Mouse (Mus musculus): ENCODE data around the gene Pdzd4. TPM values are rescaled to one million over a fixed set of nuclear protein-coding genes. Genes with fewer than 3 reads are reported as not detected.

Pdzd4 gene
- polyA plus RNA-seq, 1 experiment from 2014 or later = 0.06 TPM

DNA sequence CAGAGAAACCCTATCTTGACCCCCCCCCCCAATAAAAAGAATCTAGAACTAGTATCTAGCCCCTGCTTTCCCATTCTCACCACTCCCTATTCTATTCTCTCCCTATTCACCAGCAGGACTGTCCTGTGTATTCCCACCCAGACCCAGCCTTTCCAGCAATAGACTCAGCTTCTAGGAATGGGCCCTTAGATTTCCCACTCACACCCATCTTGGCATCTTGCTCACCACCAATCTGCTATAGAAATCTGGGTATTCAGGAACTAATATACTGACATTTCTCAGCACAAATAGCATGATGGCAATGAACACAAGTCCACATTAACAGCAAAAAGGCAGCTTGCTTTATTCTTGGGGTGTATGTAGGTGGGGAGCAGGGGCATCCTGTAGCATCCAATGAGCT lies 31.7 kb downstream of the Pdzd4 start:
- Histone ChIP-seq H3K27ac (ENCODE audit: low read depth) (no peak overlapping the region), H3K36me3 (replicated peaks; ENCODE audit: insufficient read depth, low read length) (peaks cover 5% of the 10 kb centered on the region; the same call in 1 of the 2 replicates), H3K4me1 (ENCODE audit: insufficient read depth) (peaks cover 8% of the 10 kb centered on the region), H3K9ac (replicated peaks) (no peak overlapping the region), H3K9me3 (ENCODE audit: low read length) (no peaks in the 10 kb centered on the region), H3K4me2 (ENCODE audit: low read depth, low read length) (no peak overlapping the region), H3K4me3 (ENCODE audit: low read depth, low read length) (no peak overlapping the region), H3K27me3 (ENCODE audit: insufficient read depth, low read length) (no peaks in the 10 kb centered on the region)
- TF ChIP-seq EP300 (IDR thresholded peaks at IDR 0.05; ENCODE audit: low read depth) (no peak), CTCF (IDR thresholded peaks at IDR 0.05; ENCODE audit: low read depth) (no peak)
- ATAC-seq (no peak), DNase-seq (no peak)

DNA sequence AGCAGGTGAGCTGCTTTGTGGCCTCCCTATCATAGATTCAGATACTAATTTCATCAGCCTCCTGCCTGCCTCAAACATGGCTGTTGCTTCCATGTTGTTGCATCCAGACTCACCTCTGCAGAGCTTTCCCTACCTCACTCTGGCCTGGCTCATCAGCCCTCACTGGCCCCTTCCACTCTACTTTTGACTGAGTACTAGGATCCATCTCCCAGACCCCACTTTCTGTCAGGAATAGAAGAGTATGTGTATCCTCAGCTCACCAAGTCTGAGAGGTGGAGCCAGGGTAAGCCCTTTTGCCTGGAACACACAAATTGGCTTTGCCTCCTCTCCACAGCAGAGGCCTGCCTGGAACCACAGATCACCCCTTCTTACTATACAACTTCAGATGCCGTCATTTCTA lies 36.3 kb downstream of the Pdzd4 start:
- WGBS (ENCODE audit: insufficient replicate concordance) = 68% methylated on average over 1 of the region's 1 CpGs
- Histone ChIP-seq H3K4me3 (ENCODE audit: low read depth, low read length) (peak overlapping the region; percentile 71; the same call in 1 of the 2 replicates), H3K9me3 (ENCODE audit: low read length) (no peaks in the 10 kb centered on the region), H3K4me1 (ENCODE audit: insufficient read depth) (peaks cover 18% of the 10 kb centered on the region), H3K27ac (ENCODE audit: low read depth) (no peak overlapping the region), H3K36me3 (replicated peaks; ENCODE audit: insufficient read depth, low read length) (peaks cover 5% of the 10 kb centered on the region; the same call in 1 of the 2 replicates), H3K9ac (replicated peaks) (0 out of 2 replicates have a peak overlapping the region, but pooled peaks have one; percentile 79), H3K4me2 (ENCODE audit: low read depth, low read length) (peak overlapping the region; percentile 80), H3K27me3 (ENCODE audit: insufficient read depth, low read length) (no peaks in the 10 kb centered on the region)
- ATAC-seq = no peak
- TF ChIP-seq EP300 (IDR thresholded peaks at IDR 0.05; ENCODE audit: low read depth) (no peak), CTCF (IDR thresholded peaks at IDR 0.05; ENCODE audit: low read depth) (no peak)
- no peak for DNase-seq

DNA sequence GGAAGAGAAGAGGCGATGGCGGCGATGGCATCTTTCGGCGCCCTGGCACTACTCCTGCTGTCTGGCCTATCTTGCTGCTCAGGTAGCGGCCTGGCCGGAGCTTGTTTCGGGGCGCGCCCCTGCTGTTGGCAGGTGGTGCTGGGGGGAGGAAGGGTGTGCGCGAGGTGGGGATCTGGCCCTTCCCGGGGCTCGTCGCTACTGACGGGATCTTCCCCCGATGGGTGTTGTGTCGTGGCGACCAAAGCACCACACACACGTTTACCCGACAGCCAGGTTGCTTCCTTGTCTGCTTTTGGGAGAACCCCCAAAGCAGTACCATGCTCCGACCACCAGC lies 37.6 kb downstream of the Pdzd4 start:
- TF ChIP-seq CTCF (IDR thresholded peaks at IDR 0.05; ENCODE audit: low read depth) (no peak), EP300 (IDR thresholded peaks at IDR 0.05; ENCODE audit: low read depth) (no peak)
- ATAC-seq = peak; percentile 18
- DNase-seq = no peak
- Histone ChIP-seq H3K36me3 (replicated peaks; ENCODE audit: insufficient read depth, low read length) (peaks cover 5% of the 10 kb centered on the region; the same call in 1 of the 2 replicates), H3K9ac (replicated peaks) (peak overlapping the region; percentile 79), H3K9me3 (ENCODE audit: low read length) (no peaks in the 10 kb centered on the region), H3K4me3 (ENCODE audit: low read depth, low read length) (peak overlapping the region; percentile 71), H3K4me2 (ENCODE audit: low read depth, low read length) (peak overlapping the region; percentile 80), H3K27ac (ENCODE audit: low read depth) (peak overlapping the region; percentile 93), H3K4me1 (ENCODE audit: insufficient read depth) (peaks cover 21% of the 10 kb centered on the region), H3K27me3 (ENCODE audit: insufficient read depth, low read length) (no peaks in the 10 kb centered on the region)
- 29% methylated on average over 22 of the region's 22 CpGs for WGBS (ENCODE audit: insufficient replicate concordance)

DNA sequence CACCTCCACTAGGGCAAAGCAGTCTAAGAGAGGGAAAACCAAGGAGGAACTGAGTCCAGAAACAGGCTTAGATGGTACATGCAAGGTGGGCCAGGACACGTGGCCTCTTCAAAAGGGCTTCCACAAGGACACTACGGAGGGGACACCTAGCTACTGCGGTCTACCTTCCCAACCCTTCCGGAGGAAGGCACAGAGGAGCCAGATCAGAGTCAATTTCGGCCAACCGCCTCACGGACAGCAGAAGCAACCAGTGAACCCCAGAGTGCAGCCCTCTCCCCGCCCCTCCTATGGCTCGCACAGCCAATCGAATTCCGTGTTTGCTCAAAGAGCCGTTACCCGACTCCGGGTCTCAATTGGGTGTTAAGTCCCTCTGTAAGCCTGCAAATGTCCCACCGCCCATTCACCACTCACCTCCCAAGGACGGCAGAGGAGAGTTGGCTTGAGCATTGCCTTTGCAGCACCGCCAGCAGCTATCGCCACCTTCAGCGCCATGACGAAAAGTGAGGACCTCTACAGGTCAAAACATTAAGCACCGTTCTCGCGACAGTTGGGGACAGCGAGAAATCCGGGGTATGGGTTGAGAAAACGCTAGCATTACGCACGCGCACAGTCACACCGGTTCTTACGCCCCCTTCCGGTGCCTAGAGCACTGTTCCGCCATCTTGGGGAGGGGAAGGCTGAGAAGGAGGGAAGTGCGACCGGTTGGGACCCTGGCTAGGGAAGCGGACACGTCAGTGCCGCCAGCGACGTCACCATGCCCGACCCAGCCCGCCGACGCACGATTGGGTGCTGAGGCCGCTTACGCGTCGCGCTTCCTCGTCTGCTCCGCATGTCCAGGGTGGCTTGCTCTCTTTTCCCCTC lies 38.2 kb downstream of the Pdzd4 start, which contains the start of the genes Idh3g and Ssr4:
Gene Idh3g (minus strand): TSS at position 534 of the 861 bp plus-strand sequence.
Gene Ssr4 (plus strand): TSS at position 665 of the 861 bp plus-strand sequence.
- Histone ChIP-seq H3K9me3 (ENCODE audit: low read length) (no peaks in the 10 kb centered on the region), H3K27me3 (ENCODE audit: insufficient read depth, low read length) (no peaks in the 10 kb centered on the region), H3K4me3 (ENCODE audit: low read depth, low read length) (peak within 1 kb of the TSS; percentile 71), H3K4me2 (ENCODE audit: low read depth, low read length) (peak within 1 kb of the TSS; percentile 80), H3K36me3 (replicated peaks; ENCODE audit: insufficient read depth, low read length) (peaks cover 5% of the 10 kb centered on the region; the same call in 1 of the 2 replicates), H3K9ac (replicated peaks) (peak within 1 kb of the TSS; percentile 79), H3K27ac (ENCODE audit: low read depth) (peak within 1 kb of the TSS; percentile 93), H3K4me1 (ENCODE audit: insufficient read depth) (peaks cover 21% of the 10 kb centered on the region)
- TF ChIP-seq EP300 (IDR thresholded peaks at IDR 0.05; ENCODE audit: low read depth) (peak; percentile 68; the same call in 1 of the 2 replicates), CTCF (IDR thresholded peaks at IDR 0.05; ENCODE audit: low read depth) (peak; percentile 80)
- 18% methylated on average over 47 of the region's 52 CpGs for WGBS (ENCODE audit: insufficient replicate concordance)
- DNase-seq (peak; percentile 91), ATAC-seq (peak; percentile 94)

DNA sequence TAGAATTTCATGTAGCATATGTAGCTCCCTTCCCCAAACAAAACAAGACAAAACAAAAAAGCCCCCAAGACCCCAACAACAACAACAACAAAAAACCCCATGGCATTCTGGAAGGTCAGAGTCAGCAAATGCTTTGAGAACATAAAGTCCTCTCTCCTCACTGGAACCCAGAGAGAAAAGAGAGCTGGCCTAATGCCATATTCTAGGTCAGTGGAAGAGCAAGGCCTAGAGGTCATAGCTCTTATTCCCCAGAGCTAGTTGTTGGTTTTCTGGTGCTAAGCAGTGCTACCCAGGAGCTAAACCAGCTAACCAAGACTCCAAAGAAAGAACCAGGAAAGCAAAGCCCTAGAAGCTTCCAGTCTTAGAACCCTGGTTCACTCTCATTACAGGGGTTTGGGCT lies 39.1 kb downstream of the Pdzd4 start:
- ATAC-seq (no peak), DNase-seq (no peak)
- Histone ChIP-seq H3K9ac (replicated peaks) (peak overlapping the region; percentile 79), H3K27me3 (ENCODE audit: insufficient read depth, low read length) (no peaks in the 10 kb centered on the region), H3K9me3 (ENCODE audit: low read length) (no peaks in the 10 kb centered on the region), H3K4me2 (ENCODE audit: low read depth, low read length) (peak overlapping the region; percentile 74), H3K4me3 (ENCODE audit: low read depth, low read length) (peak overlapping the region; percentile 71), H3K36me3 (replicated peaks; ENCODE audit: insufficient read depth, low read length) (peaks cover 4% of the 10 kb centered on the region; the same call in 1 of the 2 replicates), H3K4me1 (ENCODE audit: insufficient read depth) (peaks cover 21% of the 10 kb centered on the region), H3K27ac (ENCODE audit: low read depth) (peak overlapping the region; percentile 93)
- TF ChIP-seq CTCF (IDR thresholded peaks at IDR 0.05; ENCODE audit: low read depth) (no peak), EP300 (IDR thresholded peaks at IDR 0.05; ENCODE audit: low read depth) (no peak)

DNA sequence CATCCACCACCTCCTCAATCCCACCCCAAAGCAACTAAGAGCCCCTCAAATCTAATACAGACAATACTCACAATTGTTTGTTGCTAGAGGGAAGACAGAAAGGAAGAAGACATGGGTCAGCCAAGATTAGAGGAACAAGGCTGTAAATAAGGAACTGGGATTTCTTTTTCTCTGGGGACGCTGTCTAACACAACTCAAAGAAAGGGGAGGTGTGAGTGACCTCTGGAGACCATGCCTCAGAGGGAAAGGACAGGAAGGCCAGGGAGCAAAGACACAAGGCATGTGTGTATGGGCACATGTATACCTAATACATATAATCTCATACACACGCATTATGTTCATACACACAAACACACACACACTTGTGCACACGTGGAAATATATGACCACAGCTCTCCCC lies 42.5 kb downstream of the Pdzd4 start:
- TF ChIP-seq CTCF (IDR thresholded peaks at IDR 0.05; ENCODE audit: low read depth) = no peak
- no peak for TF ChIP-seq EP300 (IDR thresholded peaks at IDR 0.05; ENCODE audit: low read depth)
- Histone ChIP-seq H3K4me3 (ENCODE audit: low read depth, low read length) (no peak overlapping the region), H3K27ac (ENCODE audit: low read depth) (no peak overlapping the region), H3K4me1 (ENCODE audit: insufficient read depth) (peaks cover 9% of the 10 kb centered on the region), H3K9ac (replicated peaks) (no peak overlapping the region), H3K9me3 (ENCODE audit: low read length) (no peaks in the 10 kb centered on the region), H3K36me3 (replicated peaks; ENCODE audit: insufficient read depth, low read length) (peaks cover 17% of the 10 kb centered on the region), H3K27me3 (ENCODE audit: insufficient read depth, low read length) (no peaks in the 10 kb centered on the region), H3K4me2 (ENCODE audit: low read depth, low read length) (no peak overlapping the region)
- DNase-seq = no peak
- ATAC-seq = no peak
- WGBS (ENCODE audit: insufficient replicate concordance) = 89% methylated on average over 2 of the region's 3 CpGs
